ENCODE assay signal across 8 mouse cellular contexts in genomic region chr1:151499815-151500501, GRCm38 (mm10). TPM values are rescaled to one million over a fixed set of nuclear protein-coding genes. Genes with fewer than 3 reads are reported as not detected.
DNase-seq lines count a peak whose midpoint lies in the region; ATAC-seq lines count a peak whose summit lies in the region.

No protein-coding gene starts in this region.

- H3K27ac ChIP-seq in brown adipose tissue, adult 24 weeks (replicated peaks; ENCODE audit: low read depth, low read length) = peak overlapping the region; percentile 59
- H3K27ac ChIP-seq in forebrain, embryonic 11.5 days (ENCODE audit: low read depth, low read length) = peak overlapping the region; percentile 97
- H3K27ac ChIP-seq in heart, embryonic 16.5 days (ENCODE audit: low read length) = peak overlapping the region; percentile 99
- peak overlapping the region; percentile 97 for H3K27ac ChIP-seq in neural tube, embryonic 13.5 days (replicated peaks)

- peak overlapping the region; percentile 56 for H3K4me2 ChIP-seq in forebrain, embryonic 11.5 days (ENCODE audit: low read depth, low read length, severe bottlenecking)
- peak overlapping the region; percentile 66 for H3K4me2 ChIP-seq in heart, embryonic 16.5 days (ENCODE audit: low read depth, low read length)
- peak overlapping the region; percentile 61 for H3K4me2 ChIP-seq in neural tube, embryonic 13.5 days

- DNase-seq in forebrain, embryonic 11.5 days (ENCODE audit: low spot score) = peak; percentile 83
- peak; percentile 29 to 78 for DNase-seq in kidney, postnatal 36 days
- peak; percentile 45 to 46 for DNase-seq in lung, adult 18-20 months
- peak; percentile 80 for DNase-seq in testis, postnatal 14 days (ENCODE audit: low spot score)

- peaks cover 9% of the 10 kb centered on the region for H3K4me1 ChIP-seq in brown adipose tissue, adult 24 weeks (ENCODE audit: control insufficient read depth, insufficient read depth, insufficient read length, low read length)
- no peaks in the 10 kb centered on the region for H3K4me1 ChIP-seq in forebrain, embryonic 11.5 days (replicated peaks; ENCODE audit: control insufficient read depth, insufficient read depth, low read length)
- peaks cover 25% of the 10 kb centered on the region for H3K4me1 ChIP-seq in heart, embryonic 16.5 days (ENCODE audit: control insufficient read depth, insufficient read depth, low read length)
- peaks cover 33% of the 10 kb centered on the region for H3K4me1 ChIP-seq in neural tube, embryonic 13.5 days (replicated peaks)

- no peaks in the 10 kb centered on the region for H3K36me3 ChIP-seq in forebrain, embryonic 11.5 days (ENCODE audit: control insufficient read depth, insufficient read depth, low read length)
- H3K36me3 ChIP-seq in heart, embryonic 16.5 days (ENCODE audit: control insufficient read depth, insufficient read depth) = no peaks in the 10 kb centered on the region
- no peaks in the 10 kb centered on the region for H3K36me3 ChIP-seq in neural tube, embryonic 13.5 days

- H3K27me3 ChIP-seq in forebrain, embryonic 11.5 days (ENCODE audit: control insufficient read depth, insufficient read depth, low read length) = no peaks in the 10 kb centered on the region
- no peaks in the 10 kb centered on the region for H3K27me3 ChIP-seq in heart, embryonic 16.5 days (ENCODE audit: control insufficient read depth, insufficient read depth, low read length)
- no peaks in the 10 kb centered on the region for H3K27me3 ChIP-seq in neural tube, embryonic 13.5 days

- peak; percentile 12 for ATAC-seq in CD4-positive, CD25-positive, alpha-beta regulatory T cell, adult 4 months
- peak; percentile 72 for ATAC-seq in forebrain, embryonic 11.5 days (replicated peaks; ENCODE audit: low FRiP score)
- ATAC-seq in heart, embryonic 16.5 days (replicated peaks; ENCODE audit: extremely low read depth, insufficient read depth, low FRiP score) = peak; percentile 45
- ATAC-seq in neural tube, embryonic 13.5 days (ENCODE audit: low read depth) = peak; percentile 58

- H3K9ac ChIP-seq in forebrain, embryonic 11.5 days (ENCODE audit: low read length) = peak overlapping the region; percentile 97
- H3K9ac ChIP-seq in heart, embryonic 16.5 days (ENCODE audit: low read length) = peak overlapping the region; percentile 99
- peak overlapping the region; percentile 97 for H3K9ac ChIP-seq in neural tube, embryonic 13.5 days

- WGBS in forebrain, embryonic 11.5 days = under 1% methylated on average over 56 of the region's 59 CpGs
- under 1% methylated on average over 53 of the region's 59 CpGs for WGBS in heart, embryonic 16.5 days
- under 1% methylated on average over 57 of the region's 59 CpGs for WGBS in neural tube, embryonic 13.5 days

- no peaks in the 10 kb centered on the region for H3K9me3 ChIP-seq in forebrain, embryonic 11.5 days (ENCODE audit: control insufficient read depth, low read length)
- no peaks in the 10 kb centered on the region for H3K9me3 ChIP-seq in heart, embryonic 16.5 days (replicated peaks; ENCODE audit: control insufficient read depth, low read length)
- H3K9me3 ChIP-seq in neural tube, embryonic 13.5 days = no peaks in the 10 kb centered on the region

- peak overlapping the region; percentile 77 for H3K4me3 ChIP-seq in brown adipose tissue, adult 24 weeks (ENCODE audit: insufficient read depth, low read depth, low read length)
- peak overlapping the region; percentile 92 for H3K4me3 ChIP-seq in forebrain, embryonic 11.5 days (ENCODE audit: low read depth, low read length)
- H3K4me3 ChIP-seq in heart, embryonic 16.5 days (ENCODE audit: low read length) = peak overlapping the region; percentile 80
- peak overlapping the region; percentile 94 for H3K4me3 ChIP-seq in neural tube, embryonic 13.5 days

RNA-seq across cellular contexts. Expression of gene Rnf2, which starts 0.8 kb away (rescaled TPM):
- 100 to 1,000 TPM in 1 of 2 experiments, 10 to 100 TPM in 1; 93.0 to 107 TPM for polyA plus RNA-seq in CD4-positive, CD25-positive, alpha-beta regulatory T cell, adult 4 months (2017; shearing (Covaris generic))
- 13.0 and 13.2 TPM in 2 replicates for polyA plus RNA-seq in brown adipose tissue, adult 24 weeks (2012; ENCODE audit: insufficient read depth, insufficient read length, missing spikeins)
- 130 and 140 TPM in 2 replicates for polyA plus RNA-seq in forebrain, embryonic 11.5 days (2014; fragmentation: Nextera tagmentation; extraction: Ambion mirVana)
- 57.6 and 64.7 TPM in 2 replicates for polyA plus RNA-seq in heart, embryonic 16.5 days (2015; fragmentation: Nextera tagmentation; extraction: Ambion mirVana)
- polyA plus RNA-seq in neural tube, embryonic 13.5 days (2015; fragmentation: Nextera tagmentation; extraction: Ambion mirVana) = 112 and 121 TPM in 2 replicates

Comparison
In these comparisons a context has a peak if more than half of its experiments do, and no peak if none do; other contexts are left out.
1. Peak in every context shown above with its lines: DNase-seq, ATAC-seq, H3K4me3 ChIP-seq and H3K27ac ChIP-seq.
2. ATAC-seq: peak in every context shown above with its lines; median percentile 72 in forebrain, embryonic 11.5 days; 58 in neural tube, embryonic 13.5 days; 45 in heart, embryonic 16.5 days; 12 in CD4-positive, CD25-positive, alpha-beta regulatory T cell, adult 4 months.